Mouse (Mus musculus): ENCODE measurements around the gene Lrrc4c.

The Lrrc4c gene

GRCm38 (mm10) chr2:97299704-97300103 lies 981.7 kb downstream of the Lrrc4c start:
- DNase-seq = peak; percentile 73

DNA sequence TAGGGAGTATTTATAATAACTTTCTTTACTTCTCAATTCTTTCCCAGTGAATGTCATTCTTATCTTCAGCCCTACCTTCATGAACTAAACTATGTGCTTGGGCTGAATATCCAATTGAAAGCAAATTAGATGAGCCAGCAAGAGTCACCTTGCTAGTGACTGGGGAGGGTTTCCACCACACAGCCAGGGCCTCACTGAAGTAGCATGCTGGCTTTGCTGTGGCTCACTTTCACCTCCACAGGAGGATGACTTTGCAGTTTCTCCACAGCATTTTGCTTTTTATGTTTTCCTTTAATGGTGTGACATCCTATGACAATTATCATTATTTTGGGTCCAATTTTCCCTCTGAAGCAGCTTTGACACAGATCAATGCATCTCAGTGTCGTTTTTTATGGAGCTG lies 1000.0 kb downstream of the Lrrc4c start:
- no peak for DNase-seq

DNA sequence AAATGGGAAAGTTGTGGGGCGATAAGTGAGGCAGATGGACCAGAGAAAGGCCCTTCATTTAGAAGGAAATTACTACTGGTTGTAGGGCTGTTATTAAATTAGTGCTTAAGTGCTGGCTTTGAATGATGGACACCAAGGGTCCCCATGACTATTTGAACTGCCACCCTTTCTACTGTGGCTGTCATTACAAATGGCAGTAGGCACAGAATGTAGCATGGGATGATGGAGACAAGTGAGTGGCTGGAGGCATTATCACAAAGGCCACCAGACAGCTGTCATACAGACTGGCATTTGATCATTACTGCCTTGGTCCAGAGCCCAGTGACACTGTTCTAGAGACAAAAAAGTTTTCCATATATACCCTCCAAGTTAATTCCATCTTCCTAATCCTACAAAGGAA lies 1000.6 kb downstream of the Lrrc4c start:
- no peak for DNase-seq

GRCm38 (mm10) chr2:97332084-97332682 lies 1014.2 kb downstream of the Lrrc4c start:
- DNase-seq = no peak

DNA sequence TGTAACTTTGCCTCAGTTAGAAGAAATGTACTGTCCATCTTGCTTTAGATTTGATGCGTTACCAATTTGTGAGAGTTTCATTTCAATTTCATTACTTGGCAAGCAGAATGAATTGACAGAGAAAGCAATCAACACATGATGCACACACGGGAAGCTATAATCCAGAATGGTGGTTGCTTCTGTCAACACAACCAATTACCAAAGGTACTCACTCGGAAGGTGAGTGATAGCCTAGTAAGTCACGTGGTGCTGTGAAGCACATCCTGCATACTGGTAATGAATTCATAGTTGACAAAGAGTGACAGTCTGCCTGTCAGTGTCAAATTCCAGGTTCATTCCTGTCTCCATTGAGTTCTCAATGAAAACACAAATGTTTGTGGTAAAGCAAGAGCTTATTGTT lies 1021.7 kb downstream of the Lrrc4c start:
- no peak for DNase-seq

DNA sequence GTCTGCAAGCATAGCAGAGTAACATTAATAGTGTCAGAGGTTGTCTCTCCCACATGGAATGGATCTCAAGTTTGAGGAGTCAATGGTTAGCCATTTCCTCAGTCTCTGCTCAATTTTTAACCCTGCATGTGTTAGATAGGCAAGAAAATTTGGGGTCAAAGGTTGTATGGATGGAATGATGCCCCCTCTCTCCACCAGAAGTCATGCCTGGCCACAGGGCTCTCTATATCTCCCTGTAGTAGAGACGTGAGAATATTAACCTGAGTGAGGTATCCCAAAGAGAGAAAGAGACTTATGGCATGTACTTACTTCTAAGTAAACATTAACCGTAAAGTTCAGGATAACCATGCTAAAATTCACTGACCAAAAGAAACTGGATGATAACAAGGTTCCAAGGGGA lies 1043.3 kb downstream of the Lrrc4c start:
- no peak for DNase-seq

DNA sequence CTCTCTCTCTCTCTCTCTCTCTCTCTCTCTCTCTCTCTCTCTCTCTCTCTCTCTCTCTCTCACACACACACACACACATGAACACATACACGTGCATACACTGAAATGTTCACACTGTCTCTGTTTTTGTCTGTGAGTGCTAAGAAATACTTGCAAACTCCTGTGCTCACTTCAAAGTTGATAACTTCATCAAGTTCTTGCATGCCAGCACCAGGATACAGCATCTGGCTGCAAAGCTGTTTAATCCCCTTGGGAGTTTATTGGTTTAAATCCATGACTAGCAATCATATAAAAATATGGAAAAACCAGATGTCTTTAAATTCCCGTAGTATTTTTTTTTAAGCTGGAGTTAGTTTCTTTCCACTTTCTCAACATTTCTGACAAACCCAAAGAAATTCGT lies 1052.0 kb downstream of the Lrrc4c start:
- DNase-seq = no peak

DNA sequence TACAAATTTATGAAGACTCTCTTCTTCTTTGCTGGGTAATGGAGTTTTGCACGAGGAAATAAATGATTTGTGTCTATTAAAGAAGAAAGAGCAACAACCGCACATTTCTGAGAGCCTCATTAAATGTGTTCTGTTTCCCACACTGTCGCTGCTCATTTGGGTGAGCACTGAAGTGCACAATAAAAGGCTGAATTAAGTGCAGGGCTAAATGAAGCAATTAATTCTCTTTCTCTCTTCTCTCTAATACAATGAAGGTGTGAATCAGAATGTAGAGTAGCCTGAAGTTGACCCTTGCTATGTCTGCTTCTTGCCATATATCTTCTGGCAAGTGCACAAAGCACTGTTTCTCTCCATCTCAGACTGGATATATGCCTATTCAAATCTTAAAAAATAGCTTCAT lies 1073.5 kb downstream of the Lrrc4c start:
- no peak for DNase-seq

- no peak for DNase-seq
These were observed 1073.9 kb downstream of the Lrrc4c start for GRCm38 (mm10) chr2:97391876-97392275.

- no peak for DNase-seq
These were observed 1095.1 kb downstream of the Lrrc4c start for GRCm38 (mm10) chr2:97413066-97413465.

GRCm38 (mm10) chr2:97414416-97415362 lies 1096.7 kb downstream of the Lrrc4c start:
- no peak for DNase-seq

GRCm38 (mm10) chr2:97434140-97434539 lies 1116.2 kb downstream of the Lrrc4c start:
- no peak for DNase-seq

DNA sequence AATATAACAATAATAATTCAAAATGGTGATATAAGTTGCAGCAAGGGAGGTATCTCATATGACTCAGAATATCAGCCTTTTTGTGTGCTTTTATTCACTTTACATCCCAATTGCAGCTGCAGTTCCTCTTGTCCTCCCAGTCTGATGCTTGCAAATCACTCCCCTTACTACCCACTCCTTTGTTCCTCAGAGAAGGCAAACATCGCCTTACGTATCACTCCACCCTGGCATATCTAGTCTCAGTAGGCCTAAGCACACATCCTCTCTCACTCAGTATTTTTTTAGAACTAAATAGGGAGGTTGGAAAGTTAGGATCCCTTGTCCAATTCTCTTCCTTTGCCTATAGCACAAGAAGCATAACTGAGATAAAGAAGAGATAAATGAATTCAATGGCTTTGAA lies 1117.6 kb downstream of the Lrrc4c start:
- DNase-seq = no peak

GRCm38 (mm10) chr2:97437767-97438166 lies 1119.8 kb downstream of the Lrrc4c start:
- DNase-seq = no peak

GRCm38 (mm10) chr2:97463573-97463972 lies 1145.6 kb downstream of the Lrrc4c start:
- no peak for DNase-seq

DNA sequence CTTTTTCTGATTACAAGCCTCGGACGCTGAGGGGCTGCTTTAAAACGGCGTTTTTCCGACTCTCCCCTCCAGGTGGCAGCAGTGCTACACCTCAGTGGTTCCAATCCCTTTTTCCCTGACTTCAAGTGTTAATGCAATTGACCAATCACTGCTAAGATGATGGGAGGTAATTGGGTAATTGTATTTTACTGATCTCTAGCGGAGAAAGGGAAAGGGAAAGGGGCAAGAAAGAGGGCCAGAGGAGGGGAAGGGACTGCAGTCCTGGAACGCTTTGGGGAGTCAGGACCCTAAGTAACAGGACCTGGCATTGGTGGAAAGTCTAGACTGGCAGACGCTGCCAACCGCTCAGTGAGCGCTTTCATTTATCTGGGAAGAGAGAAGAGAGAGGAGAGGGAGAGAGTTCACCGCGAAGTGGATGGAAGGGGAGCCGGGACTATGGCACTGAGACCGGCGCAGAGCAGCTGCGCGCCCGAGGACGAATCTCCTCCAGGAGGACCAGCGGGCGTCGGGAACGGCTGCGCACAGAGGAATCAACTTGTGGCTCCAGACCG lies 1148.3 kb downstream of the Lrrc4c start:
- DNase-seq = peak; percentile 93

GRCm38 (mm10) chr2:97467031-97467549 lies 1149.1 kb downstream of the Lrrc4c start:
- peak; percentile 54 for DNase-seq

DNA sequence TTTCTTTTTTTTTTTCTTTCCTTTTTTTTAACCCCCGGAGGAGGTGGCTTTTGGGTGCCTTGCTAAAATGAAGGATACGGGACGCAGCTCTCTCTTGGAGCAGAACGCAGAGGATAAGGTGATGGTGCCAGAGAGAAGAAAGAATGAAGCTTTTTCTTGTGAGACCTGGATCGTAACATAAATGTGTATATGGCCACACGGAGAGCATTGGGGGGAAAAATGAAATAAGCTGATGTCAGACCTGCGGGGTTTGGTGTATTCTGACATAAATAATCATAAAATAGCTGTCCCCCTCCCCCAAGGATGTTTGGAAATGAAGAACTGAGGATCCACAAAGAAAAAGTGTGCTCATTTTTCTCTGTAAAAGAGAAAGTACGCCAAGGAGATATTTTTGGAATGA lies 1149.7 kb downstream of the Lrrc4c start:
- DNase-seq = no peak

DNA sequence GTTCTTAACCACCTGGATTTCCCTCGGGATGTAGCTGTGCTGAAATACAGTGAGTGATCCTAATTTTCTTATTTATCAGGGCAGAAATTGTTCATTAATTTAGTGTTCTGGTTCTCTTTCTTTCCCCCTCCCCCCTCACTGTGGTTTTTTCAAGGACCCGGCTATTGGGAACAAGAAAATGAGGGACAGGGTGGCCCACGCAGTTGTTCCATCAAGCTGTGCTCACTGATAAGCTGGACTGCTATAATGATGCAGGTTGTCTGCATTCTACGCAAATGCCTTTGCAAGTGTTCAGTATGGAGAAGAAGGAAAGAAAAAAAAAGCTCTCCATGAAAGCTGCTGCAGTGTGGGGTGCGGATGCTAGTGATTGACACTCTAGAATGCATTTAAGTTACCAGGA lies 1150.4 kb downstream of the Lrrc4c start:
- no peak for DNase-seq

DNA sequence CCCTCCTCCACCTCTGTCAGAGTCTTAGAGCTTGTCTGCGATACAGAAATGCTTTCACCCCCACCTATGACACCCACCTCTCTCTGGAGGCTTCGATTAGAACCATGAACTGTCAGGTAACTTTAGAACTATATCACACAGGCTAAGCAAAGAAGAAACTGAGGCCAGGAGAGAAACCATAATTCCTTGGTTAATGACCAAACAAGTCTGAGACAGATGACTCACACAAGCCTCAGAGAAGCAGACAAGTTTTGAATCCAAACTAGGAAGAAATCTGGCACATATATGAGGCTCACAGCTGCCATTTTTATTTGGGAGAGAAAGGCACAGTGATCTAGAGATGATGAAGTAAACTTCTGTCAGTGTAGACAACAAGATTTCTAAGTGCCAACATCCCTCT lies 1151.4 kb downstream of the Lrrc4c start:
- no peak for DNase-seq

DNA sequence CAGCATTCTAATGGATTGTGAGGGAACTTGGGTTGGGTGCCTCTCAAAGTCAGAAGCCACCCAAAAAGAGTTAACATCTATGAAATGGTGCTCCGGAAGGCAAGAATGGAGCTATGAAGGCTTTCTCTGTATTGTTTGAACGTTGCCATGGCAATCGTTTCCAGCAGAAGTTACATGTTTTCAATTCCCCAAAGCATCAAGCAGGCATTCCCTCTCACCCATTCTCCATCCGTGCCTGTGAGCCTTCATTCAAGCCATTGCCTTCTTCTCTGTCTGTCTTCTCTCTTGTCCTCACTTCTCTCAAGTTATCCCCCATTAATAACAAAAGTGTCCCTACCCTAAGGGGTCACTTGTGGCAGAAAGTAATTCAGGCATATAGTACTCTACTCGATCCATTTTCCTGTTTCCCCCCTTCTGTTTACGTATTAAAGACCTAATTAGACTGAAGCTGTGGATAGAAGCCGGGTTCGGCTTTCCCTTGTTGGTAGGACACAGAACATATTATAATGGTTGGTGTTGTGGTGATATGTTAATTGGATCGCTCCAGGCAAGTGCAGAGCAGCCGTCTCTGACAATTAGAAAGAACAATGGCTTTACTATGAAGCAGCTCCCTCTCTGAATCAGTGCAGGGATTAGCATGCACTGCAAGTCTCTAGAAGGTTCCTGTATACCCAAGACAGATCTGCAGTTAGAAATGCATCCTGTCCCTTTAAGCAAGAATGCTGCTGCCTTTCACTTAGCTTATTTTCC lies 1160.4 kb downstream of the Lrrc4c start:
- no peak for DNase-seq

DNA sequence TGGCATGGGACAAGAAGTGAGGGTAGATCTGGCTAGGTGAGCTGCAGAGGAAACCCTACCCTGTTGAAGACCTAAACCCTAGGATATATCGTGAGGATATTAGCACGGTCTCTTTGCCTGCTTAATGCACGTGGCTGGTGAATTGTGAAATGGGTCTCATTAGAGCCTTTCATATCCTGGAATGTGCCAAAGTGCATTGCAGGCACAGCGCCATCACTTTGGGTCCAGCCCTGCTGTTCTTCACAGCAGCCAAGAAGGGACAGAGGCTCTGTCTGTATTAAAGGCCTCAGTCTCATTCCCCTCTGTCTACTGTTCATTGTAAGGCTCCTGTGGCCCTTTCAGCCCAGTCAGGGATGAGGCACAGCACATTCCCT lies 1160.9 kb downstream of the Lrrc4c start:
- peak; percentile 28 for DNase-seq

- DNase-seq = no peak
These were observed 1167.0 kb downstream of the Lrrc4c start for GRCm38 (mm10) chr2:97484990-97485389.

Measured in cerebellum, adult 8-10 months (tissue).